Mouse (Mus musculus): ENCODE measurements around the gene Id3. TPM values are rescaled to one million over a fixed set of nuclear protein-coding genes. Genes with fewer than 3 reads are reported as not detected.

Id3 gene
- polyA plus RNA-seq, 1 experiment from 2014 or later: 862 TPM

GRCm38 (mm10) chr4:136144126-136144926, 1.0 kb downstream of the Id3 start:
- H3K4me1 ChIP-seq: peaks cover 77% of the 10 kb centered on the region
- peak overlapping the region; percentile 100 for H3K27ac ChIP-seq
- H3K27me3 ChIP-seq: no peaks in the 10 kb centered on the region
- peak overlapping the region; percentile 97 for H3K9ac ChIP-seq
- under 1% methylated on average over 50 of the region's 50 CpGs for WGBS
- H3K4me2 ChIP-seq: peak overlapping the region; percentile 73
- H3K9me3 ChIP-seq (replicated peaks): no peaks in the 10 kb centered on the region
- H3K4me3 ChIP-seq (replicated peaks): peak overlapping the region; percentile 94
- ATAC-seq (replicated peaks; ENCODE audit: low FRiP score): peak; percentile 3; the same call in 1 of the 2 replicates
- 0 out of 2 replicates have a peak, but pooled peaks cover 7% of the 10 kb centered on the region for H3K36me3 ChIP-seq

- ATAC-seq (replicated peaks; ENCODE audit: low FRiP score): no peak
- 0 out of 2 replicates have a peak, but pooled peaks cover 7% of the 10 kb centered on the region for H3K36me3 ChIP-seq
- H3K4me1 ChIP-seq: peaks cover 72% of the 10 kb centered on the region
- no peaks in the 10 kb centered on the region for H3K9me3 ChIP-seq (replicated peaks)
- H3K27me3 ChIP-seq: no peaks in the 10 kb centered on the region
- peak overlapping the region; percentile 97 for H3K9ac ChIP-seq
- under 1% methylated on average over 11 of the region's 11 CpGs for WGBS
- H3K4me2 ChIP-seq: peak overlapping the region; percentile 73
- peak overlapping the region; percentile 94 for H3K4me3 ChIP-seq (replicated peaks)
- peak overlapping the region; percentile 100 for H3K27ac ChIP-seq
These were observed 1.6 kb downstream of the Id3 start for GRCm38 (mm10) chr4:136144927-136145292.

- peak overlapping the region; percentile 73 for H3K4me2 ChIP-seq
- 4% methylated on average over 11 of the region's 11 CpGs for whole genome bisulfite sequencing
- H3K27ac ChIP-seq: peak overlapping the region; percentile 100
- no peaks in the 10 kb centered on the region for H3K27me3 ChIP-seq
- H3K9ac ChIP-seq: peak overlapping the region; percentile 97
- H3K36me3 ChIP-seq: 0 out of 2 replicates have a peak, but pooled peaks cover 7% of the 10 kb centered on the region
- ATAC-seq (replicated peaks; ENCODE audit: low FRiP score): no peak
- peak overlapping the region; percentile 94 for H3K4me3 ChIP-seq (replicated peaks)
- H3K4me1 ChIP-seq: peaks cover 72% of the 10 kb centered on the region
- H3K9me3 ChIP-seq (replicated peaks): no peaks in the 10 kb centered on the region
These were observed 2.1 kb downstream of the Id3 start for GRCm38 (mm10) chr4:136145362-136145885.

- Histone ChIP-seq H3K4me3 (replicated peaks) (peak overlapping the region; percentile 94), H3K9ac (peak overlapping the region; percentile 97), H3K36me3 (0 out of 2 replicates have a peak, but pooled peaks cover 7% of the 10 kb centered on the region), H3K4me2 (peak overlapping the region; percentile 73), H3K27ac (peak overlapping the region; percentile 100), H3K27me3 (no peaks in the 10 kb centered on the region), H3K4me1 (peaks cover 69% of the 10 kb centered on the region), H3K9me3 (replicated peaks) (no peaks in the 10 kb centered on the region)
- ATAC-seq (replicated peaks; ENCODE audit: low FRiP score): no peak
- WGBS: 4% methylated on average over 7 of the region's 7 CpGs
These were observed 2.9 kb downstream of the Id3 start for GRCm38 (mm10) chr4:136145991-136146711.

GRCm38 (mm10) chr4:136146712-136147154, 3.4 kb downstream of the Id3 start:
- peaks cover 63% of the 10 kb centered on the region for H3K4me1 ChIP-seq
- WGBS: 5% methylated on average over 6 of the region's 6 CpGs
- peak overlapping the region; percentile 73 for H3K4me2 ChIP-seq
- ATAC-seq (replicated peaks; ENCODE audit: low FRiP score): no peak
- 0 out of 2 replicates have a peak, but pooled peaks cover 7% of the 10 kb centered on the region for H3K36me3 ChIP-seq
- peak overlapping the region; percentile 97 for H3K9ac ChIP-seq
- H3K27ac ChIP-seq: peak overlapping the region; percentile 100
- peak overlapping the region; percentile 94 for H3K4me3 ChIP-seq (replicated peaks)
- H3K9me3 ChIP-seq (replicated peaks): no peaks in the 10 kb centered on the region
- H3K27me3 ChIP-seq: no peaks in the 10 kb centered on the region

GRCm38 (mm10) chr4:136147436-136148135, 4.3 kb downstream of the Id3 start:
- peak overlapping the region; percentile 100 for H3K27ac ChIP-seq
- no peaks in the 10 kb centered on the region for H3K9me3 ChIP-seq (replicated peaks)
- ATAC-seq (replicated peaks; ENCODE audit: low FRiP score): peak; percentile 83
- no peaks in the 10 kb centered on the region for H3K27me3 ChIP-seq
- 1% methylated on average over 46 of the region's 48 CpGs for WGBS
- H3K36me3 ChIP-seq: 0 out of 2 replicates have a peak, but pooled peaks cover 7% of the 10 kb centered on the region
- peaks cover 54% of the 10 kb centered on the region for H3K4me1 ChIP-seq
- peak overlapping the region; percentile 94 for H3K4me3 ChIP-seq (replicated peaks)
- peak overlapping the region; percentile 97; the same call in 1 of the 2 replicates for H3K9ac ChIP-seq
- peak overlapping the region; percentile 73 for H3K4me2 ChIP-seq

- 0 out of 2 replicates have a peak, but pooled peaks cover 7% of the 10 kb centered on the region for H3K36me3 ChIP-seq
- ATAC-seq (replicated peaks; ENCODE audit: low FRiP score): peak; percentile 9
- H3K4me3 ChIP-seq (replicated peaks): peak overlapping the region; percentile 94
- no peaks in the 10 kb centered on the region for H3K27me3 ChIP-seq
- H3K4me2 ChIP-seq: peak overlapping the region; percentile 73
- no peaks in the 10 kb centered on the region for H3K9me3 ChIP-seq (replicated peaks)
- H3K9ac ChIP-seq: peak overlapping the region; percentile 28; the same call in 1 of the 2 replicates
- 4% methylated on average over 30 of the region's 31 CpGs for WGBS
- peak overlapping the region; percentile 100 for H3K27ac ChIP-seq
- peaks cover 47% of the 10 kb centered on the region for H3K4me1 ChIP-seq
These were observed 5.2 kb downstream of the Id3 start for GRCm38 (mm10) chr4:136148342-136149044.

GRCm38 (mm10) chr4:136149045-136149379, 5.7 kb downstream of the Id3 start:
- Histone ChIP-seq H3K36me3 (0 out of 2 replicates have a peak, but pooled peaks cover 7% of the 10 kb centered on the region), H3K4me3 (replicated peaks) (no peak overlapping the region), H3K27me3 (no peaks in the 10 kb centered on the region), H3K4me1 (peaks cover 47% of the 10 kb centered on the region), H3K4me2 (peak overlapping the region; percentile 73), H3K27ac (peak overlapping the region; percentile 100), H3K9ac (no peak overlapping the region), H3K9me3 (replicated peaks) (no peaks in the 10 kb centered on the region)
- ATAC-seq (replicated peaks; ENCODE audit: low FRiP score): no peak
- 77% methylated on average over 2 of the region's 2 CpGs for WGBS

- Histone ChIP-seq H3K9ac (no peak overlapping the region), H3K4me2 (no peak overlapping the region), H3K4me1 (peaks cover 47% of the 10 kb centered on the region), H3K27ac (no peak overlapping the region), H3K27me3 (no peaks in the 10 kb centered on the region), H3K4me3 (replicated peaks) (no peak overlapping the region), H3K9me3 (replicated peaks) (no peaks in the 10 kb centered on the region), H3K36me3 (0 out of 2 replicates have a peak, but pooled peaks cover 7% of the 10 kb centered on the region)
- ATAC-seq (replicated peaks; ENCODE audit: low FRiP score): no peak
- WGBS: 44% methylated on average over 3 of the region's 3 CpGs
These were observed 6.4 kb downstream of the Id3 start for GRCm38 (mm10) chr4:136149734-136150133.

- ATAC-seq (replicated peaks; ENCODE audit: low FRiP score): no peak
- no peak overlapping the region for H3K4me2 ChIP-seq
- no peaks in the 10 kb centered on the region for H3K27me3 ChIP-seq
- H3K36me3 ChIP-seq: 0 out of 2 replicates have a peak, but pooled peaks cover under 1% of the 10 kb centered on the region
- 59% methylated on average over 4 of the region's 4 CpGs for WGBS
- peaks cover 42% of the 10 kb centered on the region for H3K4me1 ChIP-seq
- H3K4me3 ChIP-seq (replicated peaks): no peak overlapping the region
- H3K27ac ChIP-seq: no peak overlapping the region
- H3K9ac ChIP-seq: no peak overlapping the region
- no peaks in the 10 kb centered on the region for H3K9me3 ChIP-seq (replicated peaks)
These were observed 7.3 kb downstream of the Id3 start for GRCm38 (mm10) chr4:136150596-136150995.

- H3K4me2 ChIP-seq: no peak overlapping the region
- no peak overlapping the region for H3K27ac ChIP-seq
- peaks cover 22% of the 10 kb centered on the region for H3K4me1 ChIP-seq
- no peaks in the 10 kb centered on the region for H3K27me3 ChIP-seq
- no peaks in the 10 kb centered on the region for H3K36me3 ChIP-seq
- 94% methylated on average over 4 of the region's 4 CpGs for WGBS
- no peak overlapping the region for H3K4me3 ChIP-seq (replicated peaks)
- H3K9ac ChIP-seq: no peak overlapping the region
- H3K9me3 ChIP-seq (replicated peaks): no peaks in the 10 kb centered on the region
- no peak for ATAC-seq (replicated peaks; ENCODE audit: low FRiP score)
These were observed 9.5 kb downstream of the Id3 start for GRCm38 (mm10) chr4:136152821-136153220.

Measured in kidney, embryonic 15.5 days (tissue).